Mouse (Mus musculus) ES-Bruce4 (cell line): ENCODE results near the gene Fbn1.

Source experiments
- CTCF ChIP-seq: IDR thresholded peaks from one replicate; pipeline ENCODE4 v1.8.1; 2011; ENCODE audit warnings: low read depth, low read length
- EP300 ChIP-seq: IDR thresholded peaks from 2 replicates; pipeline ENCODE4 v1.6.1; 2011; ENCODE audit warnings: low read depth, low read length; ENCODE audit not compliant: insufficient read depth
- POLR2A ChIP-seq: IDR thresholded peaks from one replicate; pipeline ENCODE4 v1.8.1; 2011; ENCODE audit warnings: low read length; ENCODE audit not compliant: insufficient read depth

- TF ChIP-seq CTCF (no peak), EP300 (no peak), POLR2A (no peak)
Observed at GRCm38 (mm10) chr2:125304746-125305145, 203.0 kb downstream of the Fbn1 start.
